Mouse (Mus musculus) thymus, postnatal 14 days (tissue): Measurements from ENCODE around the gene Wnt5b.
A peak's percentile ranks its signal among the peaks of the same experiment; 100 is the strongest.

Experiments used
- DNase-seq: peaks from one replicate; pipeline ENCODE4 v3.0.0; 2021

Gene Wnt5b

DNA sequence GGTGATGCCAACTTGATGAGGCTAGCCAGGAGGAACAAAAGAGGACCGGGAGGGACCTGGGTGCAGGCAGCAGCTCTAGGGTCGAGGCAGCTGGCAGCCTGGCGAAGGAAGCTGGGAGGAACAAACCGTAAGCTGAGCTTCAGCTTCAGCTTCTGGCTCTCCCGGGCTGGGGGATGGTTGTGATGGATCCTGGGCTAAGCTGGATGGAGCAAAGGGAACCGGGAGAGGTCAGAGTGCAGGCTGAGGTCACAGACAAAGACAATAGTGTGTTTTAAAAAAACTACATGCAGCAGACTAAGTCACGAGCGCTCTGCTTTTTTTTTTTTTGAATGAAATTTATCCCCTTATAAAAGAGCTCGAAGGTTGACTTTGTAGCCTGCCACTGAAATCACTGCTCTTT, 23.4 kb downstream of the Wnt5b start:
- no peak for DNase-seq

- no peak for DNase-seq
Measured at GRCm38 (mm10) chr6:119514085-119514484, 30.1 kb downstream of the Wnt5b start.

DNA sequence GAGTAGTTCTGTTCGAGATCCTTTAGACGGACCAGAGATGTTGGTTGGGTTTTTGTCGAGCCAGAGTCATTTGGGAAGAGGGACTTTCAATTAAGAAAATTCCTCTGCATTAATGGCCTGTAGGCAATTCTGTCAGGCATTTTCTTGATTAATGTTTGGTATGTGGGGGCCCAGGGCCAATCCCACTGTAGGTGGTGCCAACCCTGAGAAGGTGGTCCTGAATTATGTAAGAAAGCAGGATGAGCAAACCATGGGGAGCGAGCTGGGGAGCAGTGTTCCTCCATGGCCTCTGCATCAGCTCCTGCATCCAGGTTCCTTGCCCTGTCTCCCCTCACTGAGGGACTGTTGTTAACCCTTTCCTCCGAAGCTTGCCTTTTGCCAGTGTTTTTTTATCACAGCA, 30.7 kb downstream of the Wnt5b start:
- DNase-seq = no peak

GRCm38 (mm10) chr6:119512701-119513100, 31.4 kb downstream of the Wnt5b start:
- DNase-seq = no peak

DNA sequence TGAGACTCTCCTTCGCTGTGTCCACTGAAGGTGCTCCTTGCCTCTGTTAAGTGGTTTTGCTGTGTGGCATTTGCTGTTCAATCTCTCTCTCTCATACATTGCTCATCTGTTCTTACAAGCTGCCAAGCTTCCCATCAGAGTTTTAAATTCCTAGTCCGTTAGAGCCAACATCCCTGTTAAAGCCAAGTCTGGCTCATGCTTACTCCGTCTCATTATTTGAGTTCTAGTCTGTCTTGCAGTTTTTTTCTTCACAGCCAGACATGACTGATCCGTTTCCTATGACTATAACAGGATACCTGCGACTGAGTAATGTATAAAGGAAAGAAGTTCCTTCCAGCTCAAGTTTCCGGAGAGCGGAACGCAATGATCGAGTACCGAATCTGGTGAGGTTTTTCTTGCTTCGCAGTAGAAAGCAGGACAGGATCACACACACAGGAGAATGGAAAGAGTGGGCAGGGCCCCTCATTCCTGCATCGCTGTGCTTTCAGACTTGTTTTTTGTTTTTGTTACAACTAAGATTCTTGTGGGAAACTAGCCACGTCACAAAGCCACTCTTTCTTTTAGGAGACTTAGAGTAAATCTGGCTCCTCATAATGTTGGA, 34.6 kb downstream of the Wnt5b start:
- DNase-seq = no peak

DNA sequence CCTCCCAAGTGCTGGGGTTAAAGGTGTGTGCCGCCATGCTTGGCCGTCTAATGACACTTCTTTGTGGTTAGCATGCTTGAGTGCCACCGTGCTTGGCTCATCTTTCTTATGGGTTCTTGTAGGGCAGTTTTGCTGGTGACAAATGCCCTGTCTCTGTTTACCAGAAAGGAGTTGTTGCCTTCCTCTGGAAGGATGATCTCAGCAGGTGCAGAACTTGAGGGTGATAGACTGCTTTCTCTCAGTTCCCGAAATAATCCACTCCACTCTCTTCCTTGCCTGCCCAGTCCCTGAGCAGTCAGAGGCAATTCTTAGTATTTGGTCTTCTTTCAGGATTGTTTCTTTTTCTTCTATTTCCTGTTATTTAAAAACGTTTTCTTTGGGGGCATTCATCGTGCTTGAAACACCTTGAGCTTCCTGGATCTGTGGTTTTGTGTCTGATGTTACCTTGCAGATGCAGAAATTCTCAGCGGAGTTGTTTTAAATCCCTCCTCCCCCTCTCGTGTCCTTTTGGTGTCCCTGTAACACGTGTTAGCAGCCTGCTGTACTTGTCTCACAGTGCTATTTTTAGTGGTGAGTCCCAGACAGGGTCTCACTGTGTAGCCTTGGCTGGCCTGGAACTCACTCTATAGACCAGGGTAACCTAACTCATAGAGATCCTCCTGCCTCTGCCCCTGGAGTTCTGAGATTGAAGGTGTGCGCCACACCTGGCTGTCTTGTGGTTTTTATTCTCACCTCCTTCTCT, 35.3 kb downstream of the Wnt5b start:
- DNase-seq = peak; percentile 71

- peak; percentile 34 for DNase-seq
Measured at GRCm38 (mm10) chr6:119508221-119508620, 35.9 kb downstream of the Wnt5b start.

DNA sequence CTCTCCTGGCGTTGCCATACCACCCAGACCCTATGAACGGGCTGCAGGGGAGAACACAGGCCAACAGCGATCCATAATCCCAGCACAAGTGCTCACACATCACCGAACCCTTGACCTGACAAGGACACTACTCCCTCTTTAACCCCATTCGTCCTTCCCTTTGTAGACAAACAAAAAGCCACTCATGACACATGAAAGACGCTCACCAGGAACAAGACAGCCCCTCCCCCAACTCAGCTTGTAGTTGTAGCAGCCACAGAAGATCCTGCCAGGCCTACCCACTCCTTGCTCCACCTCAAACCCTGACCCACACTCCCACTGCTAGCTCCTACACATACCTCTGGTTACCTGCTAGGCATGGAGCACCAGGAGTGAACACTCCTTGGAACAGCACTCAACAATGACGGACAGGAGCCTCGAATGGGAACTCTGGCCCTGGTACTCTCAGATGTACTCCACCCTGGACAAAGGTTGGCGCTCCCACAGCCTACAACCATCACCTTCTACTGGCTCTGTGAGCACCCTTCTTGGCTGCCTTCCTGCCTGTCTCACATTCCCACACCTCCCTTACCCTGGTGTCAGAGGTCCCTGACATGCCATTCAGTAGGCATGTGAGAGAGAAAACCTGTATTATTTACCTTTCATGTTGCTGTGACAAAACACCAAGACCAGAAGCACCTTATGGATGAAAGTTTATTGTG, 38.5 kb downstream of the Wnt5b start:
- peak; percentile 62 for DNase-seq

DNA sequence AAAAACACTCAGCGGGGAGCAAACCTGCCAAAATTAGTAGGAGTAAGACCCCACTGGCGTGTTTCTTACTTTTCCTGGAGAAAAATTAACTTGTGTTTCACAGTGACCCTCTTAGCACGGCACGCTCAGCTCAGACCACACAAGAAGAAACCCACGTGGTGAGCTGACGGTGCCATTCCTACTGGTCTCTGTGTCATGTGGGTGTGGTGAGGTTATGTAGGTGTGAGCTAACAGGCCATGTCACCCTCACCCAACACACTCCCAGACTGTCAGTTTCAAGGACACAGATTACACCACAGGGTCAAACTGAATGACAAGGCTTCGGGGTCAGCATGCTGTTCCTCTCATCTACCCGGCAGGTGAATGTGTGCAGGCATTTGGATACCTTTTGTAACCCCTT, 39.4 kb downstream of the Wnt5b start:
- DNase-seq = no peak

GRCm38 (mm10) chr6:119502031-119502430, 42.1 kb downstream of the Wnt5b start:
- DNase-seq = peak; percentile 74

DNA sequence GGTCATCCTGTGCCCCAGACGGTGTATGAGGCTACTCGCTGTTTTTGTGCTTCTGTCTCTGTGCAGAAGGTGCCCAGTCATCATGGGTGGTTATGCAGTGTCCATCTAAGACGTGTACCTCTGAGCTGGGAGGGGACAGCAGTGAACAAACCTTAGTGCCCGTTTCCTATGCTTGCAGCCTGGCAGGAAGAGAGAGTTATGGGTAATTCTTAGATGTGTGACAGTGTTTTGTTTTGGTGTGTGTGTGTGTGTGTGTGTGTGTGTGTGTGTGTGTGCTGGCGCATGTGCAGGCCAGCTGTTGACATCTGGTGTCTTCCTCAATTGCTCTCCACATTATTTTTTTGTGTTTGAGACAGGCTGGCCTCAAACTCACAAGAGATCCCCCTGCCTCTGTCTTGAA, 44.1 kb downstream of the Wnt5b start:
- peak; percentile 64 for DNase-seq

GRCm38 (mm10) chr6:119499271-119499670, 44.9 kb downstream of the Wnt5b start:
- peak; percentile 84 for DNase-seq

DNA sequence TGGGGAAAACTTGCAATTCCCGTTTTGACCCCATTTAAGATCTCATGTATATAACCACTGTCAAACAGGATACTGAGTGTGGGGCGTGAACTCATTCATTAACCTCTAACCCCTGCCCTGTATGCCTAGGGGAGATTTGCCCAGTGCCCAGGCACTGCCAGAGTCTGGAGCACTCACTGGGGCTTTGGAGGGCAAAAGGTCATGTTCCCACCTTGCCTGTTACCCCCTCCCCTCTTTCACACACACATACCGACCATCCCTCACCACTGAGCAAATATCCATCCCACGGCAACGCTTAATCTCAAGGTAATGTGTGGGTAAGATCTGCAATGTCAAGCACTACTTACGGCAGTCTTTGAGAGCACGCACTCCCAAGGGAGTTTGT, 51.5 kb downstream of the Wnt5b start:
- no peak for DNase-seq

DNA sequence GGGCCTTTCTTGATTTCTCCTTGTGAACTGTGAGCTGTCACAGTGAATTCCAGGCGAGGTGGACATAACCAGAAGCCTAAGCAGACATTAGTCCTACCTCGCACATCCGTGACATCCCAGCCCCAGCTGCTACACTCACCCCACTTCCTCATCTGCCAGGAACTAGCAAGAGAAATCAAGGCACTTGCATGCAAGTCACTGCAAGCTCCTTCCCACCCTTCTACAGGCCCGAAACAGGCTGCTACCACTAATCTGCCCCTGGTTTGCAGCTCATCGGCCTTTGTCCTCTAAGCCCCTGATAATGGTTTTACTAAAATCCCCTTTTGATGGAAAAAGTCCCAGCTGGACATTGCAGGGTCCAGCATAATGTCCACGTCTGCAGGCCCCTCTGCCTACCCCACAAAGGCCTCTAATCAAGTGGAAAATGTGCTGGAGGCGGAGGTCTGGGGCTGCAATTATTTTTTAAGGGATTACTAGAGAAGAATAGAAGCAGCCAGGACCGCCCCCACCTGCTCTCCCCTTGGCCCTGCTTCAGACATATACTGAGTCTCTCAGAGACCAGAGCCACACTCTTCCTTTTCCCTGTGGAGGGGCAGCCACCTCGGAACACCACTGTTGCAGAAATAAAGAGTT, 52.0 kb downstream of the Wnt5b start:
- no peak for DNase-seq

- no peak for DNase-seq
Measured at GRCm38 (mm10) chr6:119491006-119491405, 53.1 kb downstream of the Wnt5b start.

DNA sequence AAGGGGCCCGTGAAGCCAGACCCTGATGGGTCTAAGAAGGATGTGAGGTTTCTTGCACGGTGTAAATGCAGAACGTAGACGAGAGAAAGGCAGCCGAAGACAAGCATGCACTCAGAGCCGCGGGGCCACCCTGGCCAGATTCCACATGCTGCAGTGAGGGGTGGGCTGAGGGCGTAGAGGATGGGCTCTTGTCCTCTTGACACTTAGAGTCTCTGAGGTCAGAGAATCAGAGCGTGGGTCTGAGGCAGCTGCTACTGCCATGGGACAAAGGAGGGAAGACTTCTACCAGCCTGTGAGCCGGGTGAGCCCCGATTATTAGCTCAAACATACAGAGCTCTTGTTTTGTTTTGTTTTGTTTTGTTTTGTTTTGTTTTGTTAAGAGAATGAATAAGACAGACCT, 53.6 kb downstream of the Wnt5b start:
- no peak for DNase-seq

DNA sequence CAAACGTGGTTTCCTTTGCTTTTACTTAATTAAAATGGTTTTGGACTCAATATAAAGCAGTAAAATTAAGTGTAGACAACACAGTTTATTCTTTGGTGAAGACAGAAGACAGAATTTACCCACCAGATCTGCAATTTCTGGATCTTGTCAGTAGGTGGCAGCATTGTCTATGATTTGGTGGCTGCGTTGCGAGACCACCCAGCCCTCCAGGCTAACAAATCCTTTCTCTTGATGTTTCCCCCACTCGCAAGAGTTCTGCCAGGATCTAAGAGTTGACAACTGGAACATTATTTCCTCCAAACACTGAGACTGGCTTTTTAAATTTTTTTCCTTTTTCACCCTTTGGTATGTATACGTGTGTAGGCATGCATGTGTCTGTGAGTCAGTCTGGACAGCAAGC, 54.4 kb downstream of the Wnt5b start:
- DNase-seq = peak; percentile 70

- DNase-seq = no peak
Measured at GRCm38 (mm10) chr6:119487619-119488018, 56.5 kb downstream of the Wnt5b start.

DNA sequence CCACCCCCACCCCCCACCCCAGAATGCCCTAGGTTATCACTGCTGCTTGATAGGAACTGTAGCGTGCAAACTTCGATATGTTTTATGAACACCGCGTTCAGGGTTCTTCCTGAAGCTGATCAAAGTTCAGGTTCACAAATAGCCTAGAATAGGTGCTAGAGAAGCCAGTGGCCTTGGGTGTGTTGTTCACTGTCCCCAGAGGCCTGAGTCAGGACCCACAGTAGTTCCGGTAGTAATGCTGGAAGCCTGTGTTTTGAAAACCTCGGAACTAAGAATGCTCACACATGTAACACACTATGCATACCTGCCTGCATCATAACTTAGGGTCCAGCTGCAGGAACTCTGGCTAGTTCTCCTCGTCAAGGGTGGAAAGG, 57.1 kb downstream of the Wnt5b start:
- DNase-seq = no peak

- DNase-seq = no peak
Measured at GRCm38 (mm10) chr6:119486381-119487084, 57.6 kb downstream of the Wnt5b start.

DNA sequence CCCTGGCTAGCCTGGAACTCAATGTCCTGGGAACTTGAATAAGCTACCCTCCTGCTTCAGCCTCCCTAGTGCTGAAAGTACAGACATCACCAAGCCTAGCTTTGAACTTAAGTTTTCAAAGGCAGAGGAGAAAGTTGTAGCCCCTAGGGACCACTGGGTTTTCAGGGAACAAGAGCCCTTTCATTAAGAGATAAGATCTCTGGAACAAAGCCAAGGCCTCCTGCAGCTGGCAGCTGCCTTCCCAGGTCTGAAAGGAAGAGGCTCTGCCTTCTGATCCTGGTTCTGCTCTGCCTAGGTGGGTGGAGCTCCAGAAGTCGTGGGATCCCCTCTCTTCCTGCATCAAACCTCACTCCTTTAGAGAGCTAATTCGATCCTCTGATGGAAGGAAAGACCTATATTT, 58.7 kb downstream of the Wnt5b start:
- no peak for DNase-seq

DNA sequence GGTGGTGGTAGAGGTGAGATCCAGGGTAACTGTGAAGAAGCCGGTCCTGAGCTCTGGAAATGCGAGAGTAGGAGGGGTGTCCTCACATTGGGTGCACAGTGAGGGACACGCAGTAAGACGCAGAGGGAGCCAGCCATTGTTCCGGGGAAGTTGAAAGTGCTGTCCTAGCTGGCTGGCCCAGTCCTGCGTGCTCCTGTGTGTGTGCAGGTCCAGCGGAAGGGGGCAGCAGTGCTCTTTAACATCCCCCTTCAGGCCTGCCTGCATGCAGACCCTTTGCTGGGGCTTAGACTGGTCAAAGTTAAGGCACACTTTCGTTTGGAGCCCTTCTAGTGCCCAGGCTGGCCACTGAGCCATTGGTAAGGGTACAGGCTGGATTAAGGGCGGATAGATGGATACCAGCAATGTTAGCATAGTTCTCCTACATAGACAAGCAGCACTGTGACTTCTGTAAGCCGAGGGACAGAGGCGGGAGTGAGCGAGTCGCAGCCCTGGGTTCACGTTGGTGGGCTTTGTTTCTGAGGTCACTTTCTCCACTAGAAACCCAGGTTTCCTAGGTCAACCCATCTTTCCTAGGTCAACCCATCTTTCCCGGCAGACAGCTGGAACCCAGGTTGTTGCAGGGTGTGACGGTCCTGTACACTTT, 61.1 kb downstream of the Wnt5b start:
- peak; percentile 31 for DNase-seq
